Mouse (Mus musculus): ENCODE data around the gene Erbb4.

DNA sequence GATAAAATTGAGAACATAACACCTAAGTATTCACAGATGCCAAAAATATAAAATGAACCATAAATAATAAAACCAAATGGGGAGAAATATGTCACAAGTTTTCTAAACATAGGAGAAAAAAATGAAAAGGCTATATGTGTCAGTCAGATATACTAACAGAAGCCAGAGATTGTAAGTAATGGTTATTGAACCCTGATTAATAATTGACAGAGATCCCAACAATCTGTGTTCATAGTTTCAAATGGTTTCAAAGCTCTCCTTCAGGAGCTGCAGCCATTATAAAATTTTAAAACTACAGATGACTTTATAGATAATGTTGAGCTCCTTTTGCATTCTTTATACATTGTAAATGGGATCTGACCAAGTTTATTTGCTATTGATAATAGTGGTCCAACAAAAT lies 426.4 kb downstream of the Erbb4 start:
- TF ChIP-seq GATA1 (IDR thresholded peaks at IDR 0.05; ENCODE audit: low read length) (no peak), TAL1 (IDR thresholded peaks at IDR 0.05; ENCODE audit: low read length) (no peak)

Measured in erythroblast, embryonic 14.5 days (primary cell).